Mouse (Mus musculus): ENCODE data around the gene Atoh8. TPM values are rescaled to one million over a fixed set of nuclear protein-coding genes. Genes with fewer than 3 reads are reported as not detected.

The Atoh8 gene
- 0.32 and 0.39 TPM in 2 replicates for total RNA-seq (2023)

GRCm38 (mm10) chr6:72235098-72235806, at the start of gene Atoh8:
TSS of gene Atoh8 (minus strand) at chr6:72235577.

Other genes with a start within 250 kb of the Atoh8 start
- 354 and 381 TPM in 2 replicates for gene St3gal5, start 138.0 kb downstream of the Atoh8 start, total RNA-seq (2023)
- gene Sftpb, start 69.0 kb upstream of the Atoh8 start, total RNA-seq (2023) = 1.5 and 2.0 TPM in 2 replicates
- gene Usp39, start 109.6 kb upstream of the Atoh8 start, total RNA-seq (2023) = 43.7 and 45.6 TPM in 2 replicates
- gene 0610030E20Rik, start 111.7 kb upstream of the Atoh8 start, total RNA-seq (2023) = 47.6 and 59.0 TPM in 2 replicates
- gene Tmem150a, start 119.9 kb upstream of the Atoh8 start, total RNA-seq (2023) = 1.2 and 1.5 TPM in 2 replicates
- 57.2 and 63.1 TPM in 2 replicates for gene Rnf181, start 131.4 kb upstream of the Atoh8 start, total RNA-seq (2023)
- 37.2 and 50.9 TPM in 2 replicates for gene Vamp5, start 144.9 kb upstream of the Atoh8 start, total RNA-seq (2023)
- gene Vamp8, start 155.1 kb upstream of the Atoh8 start, total RNA-seq (2023) = 222 and 223 TPM in 2 replicates
- 5.1 and 7.4 TPM in 2 replicates for gene Ggcx, start 178.7 kb upstream of the Atoh8 start, total RNA-seq (2023)
- 78.9 and 102 TPM in 2 replicates for gene Mat2a, start 204.0 kb upstream of the Atoh8 start, total RNA-seq (2023)

Data from neutrophil, adult 65 days (primary cell).